Mouse (Mus musculus) heart, embryonic 15.5 days (tissue): ENCODE data around the gene Hspb7. TPM values are rescaled to one million over a fixed set of nuclear protein-coding genes. Genes with fewer than 3 reads are reported as not detected.

ENCODE experiments used
- ATAC-seq: fragments of 200-750 bp; cut with Nextera tagmentation; replicated peaks from 2 replicates; pipeline ENCODE4 v1.8.0; 2017; ENCODE audit warnings: low read depth, moderate TSS enrichment; ENCODE audit not compliant: insufficient number of reproducible peaks, insufficient read depth, low FRiP score
- H3K27ac ChIP-seq: fragments of 300-500 bp; sonication (generic); 2 replicates; pipeline ENCODE4 v1.5.1; 2015; ENCODE audit warnings: mild to moderate bottlenecking, inconsistent platforms
- H3K27me3 ChIP-seq: fragments of 300-500 bp; sonication (generic); 2 replicates; pipeline ENCODE4 v1.6.1; 2015; ENCODE audit warnings: inconsistent platforms
- H3K36me3 ChIP-seq: fragments of 300-500 bp; sonication (generic); 2 replicates; pipeline ENCODE4 v1.6.1; 2015; ENCODE audit warnings: mild to moderate bottlenecking, inconsistent platforms
- H3K4me1 ChIP-seq: fragments of 300-500 bp; sonication (generic); replicated peaks from 2 replicates; pipeline ENCODE4 v1.6.1; 2015; ENCODE audit warnings: inconsistent platforms
- H3K4me2 ChIP-seq: fragments of 300-500 bp; sonication (generic); 2 replicates; pipeline ENCODE4 v1.6.1; 2015; ENCODE audit warnings: inconsistent platforms, mild to moderate bottlenecking, moderate library complexity
- H3K4me3 ChIP-seq: fragments of 300-500 bp; sonication (generic); 2 replicates; pipeline ENCODE4 v1.5.1; 2015; ENCODE audit warnings: mild to moderate bottlenecking, inconsistent platforms
- H3K9ac ChIP-seq: fragments of 300-500 bp; sonication (generic); 2 replicates; pipeline ENCODE4 v1.6.1; 2015; ENCODE audit warnings: mild to moderate bottlenecking, inconsistent platforms
- H3K9me3 ChIP-seq: fragments of 300-500 bp; sonication (generic); replicated peaks from 2 replicates; pipeline ENCODE4 v1.6.1; 2016; ENCODE audit warnings: inconsistent platforms
- WGBS: fragments of 180-500 bp; shearing (Covaris S2); methylation state at CpG from one replicate; pipeline ENCODE4 v1.1.7; 2015; ENCODE audit warnings: mixed read lengths; 5-methylcytosine and 5-hydroxymethylcytosine counted together
- polyA plus RNA-seq: library from polyadenylated mRNA; unstranded; fragments of >200 nt; fragmentation: Nextera tagmentation; extraction: Ambion mirVana; gene quantifications from 2 replicates; pipeline ENCODE4 v1.2.1, GENCODE M21; 2015

Hspb7 gene
- polyA plus RNA-seq, 1 experiment from 2014 or later, result 220 TPM

DNA sequence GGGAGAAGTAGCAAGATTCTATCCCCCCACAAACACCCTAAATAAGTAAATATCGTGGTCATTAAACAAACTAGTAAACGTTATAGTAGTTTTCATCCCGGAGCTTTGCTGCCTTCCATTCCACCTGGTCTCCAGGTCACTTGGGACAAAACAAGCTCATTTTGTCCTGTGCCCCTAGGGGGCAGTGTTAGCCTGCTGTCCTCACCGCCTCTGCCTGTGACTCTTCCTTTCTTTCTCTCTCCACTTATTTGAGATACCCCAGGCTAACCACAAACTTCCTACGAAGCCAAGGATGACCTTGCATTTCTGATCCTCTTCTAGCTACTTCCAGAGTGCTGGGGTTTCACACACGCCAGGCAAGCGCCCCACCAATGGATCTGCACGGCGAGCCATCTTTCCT, 10.4 kb downstream of the Hspb7 start:
- Histone ChIP-seq H3K36me3 (no peaks in the 10 kb centered on the region), H3K4me2 (no peak overlapping the region), H3K9ac (no peak overlapping the region), H3K27me3 (no peaks in the 10 kb centered on the region), H3K4me3 (no peak overlapping the region), H3K27ac (no peak overlapping the region), H3K4me1 (peaks cover 16% of the 10 kb centered on the region), H3K9me3 (no peaks in the 10 kb centered on the region)
- WGBS, result 39% methylated on average over 9 of the region's 9 CpGs
- ATAC-seq, result no peak

DNA sequence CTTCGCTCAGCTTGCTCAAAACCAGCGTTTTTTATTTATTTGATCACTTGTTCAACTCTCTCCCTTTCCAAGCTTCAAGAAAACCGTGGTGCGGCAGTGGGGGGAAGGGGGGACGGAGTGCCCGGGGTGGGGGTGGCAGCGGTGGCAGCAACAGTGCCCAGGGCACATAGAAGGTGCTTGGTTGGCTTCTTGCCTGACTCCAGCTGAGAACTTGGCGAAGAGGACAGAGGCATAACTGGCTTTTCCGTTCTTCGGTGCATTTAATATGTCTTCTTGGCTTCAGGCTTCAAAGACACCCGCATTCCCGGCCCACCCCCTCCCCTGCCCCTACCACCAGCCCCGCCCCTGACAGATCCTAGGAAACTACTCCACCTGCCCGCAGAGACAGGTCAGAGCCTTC, 12.1 kb downstream of the Hspb7 start:
- Histone ChIP-seq H3K9me3 (no peaks in the 10 kb centered on the region), H3K4me3 (no peak overlapping the region), H3K9ac (no peak overlapping the region), H3K36me3 (no peaks in the 10 kb centered on the region), H3K4me1 (no peaks in the 10 kb centered on the region; the same call in 1 of the 2 replicates), H3K4me2 (no peak overlapping the region), H3K27me3 (no peaks in the 10 kb centered on the region), H3K27ac (no peak overlapping the region)
- ATAC-seq, result no peak
- WGBS, result 55% methylated on average over 14 of the region's 14 CpGs

DNA sequence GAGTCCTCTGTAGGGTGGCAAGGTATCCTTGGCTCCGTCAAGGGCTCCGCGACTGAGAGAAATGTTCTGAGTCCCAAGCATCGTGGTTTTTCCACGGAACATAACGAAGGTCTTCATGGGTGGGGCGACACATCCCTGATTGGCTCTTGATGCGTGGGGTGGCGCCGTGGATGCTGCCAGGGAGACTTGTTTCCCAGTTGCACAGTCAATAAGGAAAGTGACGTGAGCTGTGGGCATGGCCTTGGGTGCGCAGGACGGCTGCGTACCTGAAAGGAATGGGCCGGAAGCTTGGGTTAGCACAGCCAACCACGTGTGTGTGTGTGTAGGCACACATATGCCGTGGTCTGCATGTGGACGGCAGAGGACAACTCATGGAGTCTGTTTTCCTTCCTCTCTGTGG, 12.6 kb downstream of the Hspb7 start:
- Histone ChIP-seq H3K9me3 (no peaks in the 10 kb centered on the region), H3K4me3 (no peak overlapping the region), H3K36me3 (no peaks in the 10 kb centered on the region), H3K27ac (no peak overlapping the region), H3K4me1 (no peaks in the 10 kb centered on the region), H3K9ac (no peak overlapping the region), H3K27me3 (no peaks in the 10 kb centered on the region), H3K4me2 (no peak overlapping the region)
- ATAC-seq, result no peak
- WGBS, result 82% methylated on average over 18 of the region's 18 CpGs

DNA sequence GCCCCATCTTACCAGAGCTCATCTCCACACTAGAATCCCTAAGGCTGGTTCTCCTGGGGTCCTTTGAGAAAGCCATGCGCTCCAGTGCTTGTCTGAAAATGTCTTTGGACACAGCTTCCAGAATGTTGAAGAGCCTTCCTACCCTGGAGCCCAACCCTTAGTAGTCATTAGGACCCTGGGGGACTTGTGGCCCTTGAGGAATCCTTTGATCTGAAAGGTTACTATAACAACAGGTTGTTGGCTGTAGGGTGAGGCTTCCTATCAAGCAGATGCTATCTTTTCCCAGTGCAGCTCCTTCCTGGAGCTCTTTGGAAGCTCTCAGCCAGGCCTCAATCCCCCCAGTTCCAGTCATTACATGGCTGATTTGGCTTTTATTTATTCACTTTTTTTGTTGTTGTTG, 15.4 kb downstream of the Hspb7 start, which contains the start of gene Srarp:
Gene Srarp (minus strand): TSS at position 132 of the 400 bp plus-strand sequence.
- H3K4me3 ChIP-seq, result no peak within 1 kb of the TSS
- 74% methylated on average over 1 of the region's 1 CpGs for WGBS
- no peak for ATAC-seq
- no peaks in the 10 kb centered on the region for H3K4me1 ChIP-seq
- H3K9ac ChIP-seq, result no peak within 1 kb of the TSS
- no peak within 1 kb of the TSS for H3K27ac ChIP-seq
- no peaks in the 10 kb centered on the region for H3K27me3 ChIP-seq
- H3K4me2 ChIP-seq, result no peak within 1 kb of the TSS
- no peaks in the 10 kb centered on the region for H3K9me3 ChIP-seq
- H3K36me3 ChIP-seq, result no peaks in the 10 kb centered on the region

DNA sequence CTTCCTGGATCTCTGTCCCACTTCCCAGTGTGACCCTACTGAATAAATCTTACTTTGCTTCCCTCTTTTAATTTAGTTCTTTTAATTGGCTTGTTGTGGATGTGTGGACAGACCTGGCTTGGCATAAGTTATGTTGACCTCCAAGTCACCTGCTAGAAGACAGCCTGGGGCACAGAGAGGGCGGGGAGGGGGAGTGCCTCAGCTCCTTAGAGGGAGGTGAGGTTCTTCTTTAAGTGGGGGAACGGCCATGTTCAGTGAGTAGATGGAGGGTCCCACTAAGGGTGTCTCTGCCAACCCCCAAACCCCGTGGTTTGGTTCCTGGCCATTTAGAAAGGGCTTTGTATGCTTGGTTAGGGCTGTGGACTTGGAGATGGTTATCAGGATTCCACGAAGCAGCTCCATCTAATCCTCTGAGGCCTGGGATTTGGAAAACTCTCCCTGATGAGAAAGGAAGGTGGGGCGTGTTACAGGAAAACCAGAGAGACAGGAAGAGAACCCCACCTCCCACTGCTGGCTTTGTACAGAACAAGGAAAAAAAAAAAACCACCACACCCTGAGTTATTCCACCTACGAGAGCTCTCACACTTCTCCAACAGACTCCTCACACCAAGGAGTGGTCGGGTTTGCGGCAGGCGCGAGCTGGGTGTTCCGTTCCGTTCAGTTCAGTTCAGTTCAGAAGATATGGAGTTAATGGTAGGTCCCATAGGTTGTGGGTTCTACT, 18.7 kb downstream of the Hspb7 start:
- WGBS, result 78% methylated on average over 12 of the region's 12 CpGs
- no peaks in the 10 kb centered on the region for H3K27me3 ChIP-seq
- ATAC-seq, result no peak
- H3K4me3 ChIP-seq, result no peak overlapping the region
- H3K27ac ChIP-seq, result no peak overlapping the region
- no peaks in the 10 kb centered on the region for H3K9me3 ChIP-seq
- H3K4me2 ChIP-seq, result no peak overlapping the region
- no peaks in the 10 kb centered on the region for H3K36me3 ChIP-seq
- peaks cover 8% of the 10 kb centered on the region for H3K4me1 ChIP-seq
- H3K9ac ChIP-seq, result no peak overlapping the region

DNA sequence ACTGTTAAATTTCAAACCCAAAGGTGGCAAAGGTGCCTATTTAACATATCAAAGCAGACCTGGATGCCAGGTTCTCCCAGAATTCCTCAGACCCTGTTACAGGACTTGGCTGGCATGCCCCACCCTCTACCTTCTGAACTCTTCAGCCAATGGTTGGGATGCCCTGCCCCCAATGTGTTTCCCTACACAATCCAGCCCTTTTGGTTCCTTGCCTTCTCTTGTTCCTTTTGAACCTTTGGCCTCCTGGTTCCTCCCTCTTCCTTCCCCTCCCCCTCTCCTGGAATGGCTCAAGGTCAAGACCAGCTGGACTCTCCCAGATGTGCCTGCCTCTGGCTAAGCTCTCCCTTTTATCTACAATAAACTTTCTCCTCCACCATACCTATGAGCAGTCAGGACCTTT, 20.3 kb downstream of the Hspb7 start:
- H3K27ac ChIP-seq, result no peak overlapping the region
- H3K9ac ChIP-seq, result no peak overlapping the region
- H3K9me3 ChIP-seq, result no peaks in the 10 kb centered on the region
- no peaks in the 10 kb centered on the region for H3K36me3 ChIP-seq
- peaks cover 16% of the 10 kb centered on the region for H3K4me1 ChIP-seq
- no peak overlapping the region for H3K4me2 ChIP-seq
- H3K4me3 ChIP-seq, result no peak overlapping the region
- ATAC-seq, result no peak
- H3K27me3 ChIP-seq, result no peaks in the 10 kb centered on the region

DNA sequence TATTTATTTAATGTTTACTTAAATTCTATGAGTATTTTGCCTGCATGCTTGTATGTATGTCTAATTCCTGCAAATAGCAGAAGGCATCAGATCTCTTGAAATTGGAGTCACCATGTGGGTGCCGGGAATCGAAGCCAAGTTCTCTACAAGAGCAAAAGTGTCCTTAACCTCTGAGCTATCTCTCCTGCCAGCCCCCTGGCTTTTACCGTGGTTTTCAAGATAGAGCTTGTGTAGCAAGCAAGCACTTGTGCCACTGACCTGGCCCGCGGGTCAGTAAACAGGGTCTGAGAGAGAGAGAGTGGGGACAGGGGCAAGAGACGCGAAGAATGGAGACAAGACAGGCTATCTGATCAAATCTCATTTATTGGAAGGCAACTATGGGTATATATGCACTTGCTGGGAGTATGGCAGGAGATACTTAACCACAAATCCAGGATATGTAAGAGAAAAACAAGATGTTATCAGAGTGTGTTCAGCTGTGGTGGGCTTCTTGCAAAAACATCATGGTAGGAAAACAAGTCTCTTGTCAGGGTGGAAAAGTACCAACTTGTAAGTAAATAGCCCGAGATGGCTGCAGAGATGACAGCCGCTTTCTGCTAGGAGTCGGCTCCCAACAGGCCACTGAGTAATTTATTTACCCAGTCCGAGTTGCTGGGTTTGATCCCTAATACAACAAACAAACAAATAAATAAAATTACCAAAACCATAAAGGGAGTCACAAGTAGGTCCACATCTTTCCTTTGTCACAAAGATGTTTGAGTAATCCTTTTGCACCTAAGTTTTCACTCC, 23.3 kb downstream of the Hspb7 start:
- no peak for ATAC-seq
- 44% methylated on average over 11 of the region's 11 CpGs for WGBS

DNA sequence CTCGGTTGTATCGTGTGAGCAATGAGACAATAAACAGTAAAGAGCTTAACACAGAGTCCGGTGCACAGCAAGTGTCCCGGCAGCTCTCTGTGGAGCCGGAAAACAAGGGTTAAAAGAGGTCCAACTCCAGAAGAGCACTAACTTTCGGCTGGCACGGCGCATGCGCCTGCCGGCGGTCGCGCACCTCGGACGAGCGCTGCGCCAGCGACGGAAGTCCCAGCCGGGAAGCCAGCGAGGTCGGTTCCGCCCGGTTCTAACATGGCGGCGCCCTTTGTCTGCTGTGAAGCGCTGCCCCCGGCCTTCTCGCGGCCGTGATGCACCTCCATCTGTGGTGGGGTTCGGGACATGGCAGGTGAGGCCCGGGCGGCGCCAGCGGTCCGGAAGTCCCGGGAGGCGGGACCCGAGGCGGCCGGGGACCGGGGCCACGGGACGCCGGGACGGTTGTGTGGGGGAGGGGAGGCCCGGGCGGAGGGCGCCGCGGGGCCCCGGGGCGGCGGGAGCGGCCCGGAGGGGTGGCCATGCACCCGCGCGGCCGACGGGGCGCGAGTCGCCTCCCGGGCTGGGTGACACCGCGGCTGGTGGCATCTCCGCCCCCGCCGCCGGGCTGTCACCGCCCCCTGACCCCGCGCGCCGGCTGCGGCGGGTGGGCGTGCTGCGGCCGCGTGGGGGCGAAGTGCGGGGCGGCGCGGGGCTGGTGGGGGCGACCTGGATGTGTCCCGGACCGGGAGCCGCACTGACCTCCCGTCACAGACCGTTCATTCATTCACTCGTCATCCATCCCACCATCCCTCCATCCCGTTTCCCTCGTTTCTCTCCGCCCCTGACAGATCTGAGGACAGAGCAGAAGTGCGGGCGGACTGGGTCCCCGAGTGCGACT, 24.1 kb downstream of the Hspb7 start, which contains the start of gene Zbtb17:
Gene Zbtb17 (plus strand): TSS at position 204 of the 877 bp plus-strand sequence.
- Histone ChIP-seq H3K27me3 (no peaks in the 10 kb centered on the region), H3K4me3 (peak within 1 kb of the TSS; percentile 90), H3K4me2 (peak within 1 kb of the TSS; percentile 88), H3K27ac (peak within 1 kb of the TSS; percentile 76), H3K9ac (peak within 1 kb of the TSS; percentile 92), H3K4me1 (peaks cover 21% of the 10 kb centered on the region), H3K9me3 (no peaks in the 10 kb centered on the region), H3K36me3 (peaks cover 9% of the 10 kb centered on the region; the same call in 1 of the 2 replicates)
- ATAC-seq, result peak; percentile 86
- under 1% methylated on average over 87 of the region's 102 CpGs for WGBS

More for the DNA sequence above, 23.3 kb downstream of the Hspb7 start:
- Histone ChIP-seq H3K9ac (peak overlapping the region; percentile 92), H3K4me3 (peak overlapping the region; percentile 90), H3K4me1 (peaks cover 21% of the 10 kb centered on the region), H3K9me3 (no peaks in the 10 kb centered on the region), H3K27ac (0 out of 2 replicates have a peak overlapping the region, but pooled peaks have one; percentile 19), H3K36me3 (peaks cover 9% of the 10 kb centered on the region; the same call in 1 of the 2 replicates), H3K27me3 (no peaks in the 10 kb centered on the region), H3K4me2 (peak overlapping the region; percentile 70)

DNA sequence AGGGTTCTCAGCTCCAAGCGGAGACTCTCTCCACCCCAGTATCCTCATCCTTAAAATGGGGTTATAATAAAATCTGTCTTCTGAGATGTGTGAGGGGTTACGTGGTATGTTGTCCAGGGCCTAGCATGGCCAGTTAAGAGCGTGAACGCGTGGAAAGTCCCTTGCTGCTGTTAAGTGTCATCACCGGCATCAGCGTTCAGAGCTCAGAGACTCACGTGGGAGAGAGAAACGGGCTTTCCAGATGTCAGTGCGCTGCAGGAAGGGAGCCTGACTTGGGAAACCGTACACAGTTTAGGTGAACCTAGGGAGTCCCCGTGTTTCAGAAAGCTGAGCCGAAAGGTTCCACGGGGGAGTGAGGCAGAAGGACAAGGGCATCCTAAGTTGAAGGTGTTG, 24.7 kb downstream of the Hspb7 start:
- Histone ChIP-seq H3K27me3 (no peaks in the 10 kb centered on the region), H3K4me2 (peak overlapping the region; percentile 88), H3K9me3 (no peaks in the 10 kb centered on the region), H3K9ac (peak overlapping the region; percentile 92), H3K4me1 (peaks cover 21% of the 10 kb centered on the region), H3K36me3 (peaks cover 9% of the 10 kb centered on the region; the same call in 1 of the 2 replicates), H3K27ac (0 out of 2 replicates have a peak overlapping the region, but pooled peaks have one; percentile 76), H3K4me3 (peak overlapping the region; percentile 90)
- WGBS, result 12% methylated on average over 14 of the region's 14 CpGs
- no peak for ATAC-seq

DNA sequence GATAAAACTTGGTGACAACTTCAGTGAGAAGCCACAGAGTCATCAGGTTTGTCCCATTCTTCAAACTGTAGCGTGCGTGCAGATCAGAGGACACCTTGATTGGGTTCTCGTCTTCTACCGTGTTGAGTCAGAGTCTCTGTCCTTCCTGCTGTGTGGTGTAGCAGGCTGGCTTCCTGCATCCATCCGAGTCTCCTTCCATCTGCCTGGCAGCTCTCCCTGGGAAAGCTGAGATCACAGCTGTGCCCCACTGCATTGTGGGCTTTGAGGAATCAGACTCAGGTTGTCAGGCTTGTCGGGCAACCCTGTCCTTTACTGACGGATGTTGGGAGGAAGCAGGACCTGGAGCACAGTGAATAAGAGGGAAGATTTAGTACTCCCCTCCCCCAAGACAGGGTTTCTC, 25.6 kb downstream of the Hspb7 start:
- Histone ChIP-seq H3K9ac (no peak overlapping the region), H3K36me3 (peaks cover 9% of the 10 kb centered on the region; the same call in 1 of the 2 replicates), H3K4me2 (0 out of 2 replicates have a peak overlapping the region, but pooled peaks have one; percentile 88), H3K27ac (no peak overlapping the region), H3K27me3 (no peaks in the 10 kb centered on the region), H3K9me3 (no peaks in the 10 kb centered on the region), H3K4me1 (peaks cover 21% of the 10 kb centered on the region), H3K4me3 (no peak overlapping the region)
- WGBS, result 64% methylated on average over 7 of the region's 7 CpGs
- ATAC-seq, result no peak

DNA sequence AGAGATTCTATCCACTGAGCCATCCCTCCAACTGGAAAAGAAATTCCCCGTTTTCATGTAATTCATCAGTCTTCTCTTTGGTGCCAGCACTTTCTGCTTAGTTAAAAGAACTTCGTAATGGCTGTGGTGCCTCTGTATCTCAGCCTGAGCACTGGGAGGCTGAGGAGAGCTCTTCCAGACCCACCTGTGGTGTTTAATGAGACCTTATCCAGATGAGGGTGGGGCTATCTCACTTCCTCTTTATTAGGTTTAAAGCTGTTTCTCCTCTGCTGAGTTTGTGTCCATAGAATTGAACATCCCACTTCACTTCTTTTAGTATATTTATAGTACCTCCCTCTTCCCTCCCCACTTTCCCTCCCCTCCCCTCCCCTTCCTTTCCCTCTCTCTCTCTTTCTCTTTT, 30.7 kb downstream of the Hspb7 start:
- H3K27me3 ChIP-seq, result no peaks in the 10 kb centered on the region
- no peak for ATAC-seq
- no peak overlapping the region for H3K27ac ChIP-seq
- H3K4me2 ChIP-seq, result no peak overlapping the region
- H3K4me3 ChIP-seq, result no peak overlapping the region
- H3K36me3 ChIP-seq, result peaks cover 14% of the 10 kb centered on the region; the same call in 1 of the 2 replicates
- WGBS, result 85% methylated on average over 2 of the region's 2 CpGs
- H3K9me3 ChIP-seq, result no peaks in the 10 kb centered on the region
- no peak overlapping the region for H3K9ac ChIP-seq
- H3K4me1 ChIP-seq, result peaks cover 5% of the 10 kb centered on the region
